Mouse (Mus musculus) ovary, adult 18-20 months (tissue): ENCODE measurements around the gene Angptl6.

Experiments
- DNase-seq: peaks from one replicate; pipeline ENCODE4 v3.0.0; 2022; ENCODE audit warnings: low spot score, mixed read lengths

The Angptl6 gene

GRCm38 (mm10) chr9:20886563-20886962 is 7.0 kb upstream of the Angptl6 start:
- no peak for DNase-seq

- no peak for DNase-seq
Observed at GRCm38 (mm10) chr9:20878710-20879065, 839 bp downstream of the Angptl6 start.

- DNase-seq, result peak; percentile 100
Observed at GRCm38 (mm10) chr9:20878041-20878709, 1.4 kb downstream of the Angptl6 start.

GRCm38 (mm10) chr9:20877118-20878040 is 2.1 kb downstream of the Angptl6 start:
- no peak for DNase-seq

GRCm38 (mm10) chr9:20876318-20877117 is 3.0 kb downstream of the Angptl6 start:
- DNase-seq, result no peak

GRCm38 (mm10) chr9:20875021-20875790 is 4.3 kb downstream of the Angptl6 start:
- DNase-seq, result no peak

GRCm38 (mm10) chr9:20873521-20873920 is 6.0 kb downstream of the Angptl6 start:
- no peak for DNase-seq

GRCm38 (mm10) chr9:20872991-20873390 is 6.5 kb downstream of the Angptl6 start:
- DNase-seq, result no peak

GRCm38 (mm10) chr9:20870211-20871173 is 9.0 kb downstream of the Angptl6 start:
- DNase-seq, result no peak

GRCm38 (mm10) chr9:20869246-20869645 is 10.3 kb downstream of the Angptl6 start:
- no peak for DNase-seq

GRCm38 (mm10) chr9:20868448-20869001 is 11.0 kb downstream of the Angptl6 start, which contains the start of gene A230050P20Rik:
A230050P20Rik (plus strand) TSS chr9:20868642.
- peak; percentile 50 for DNase-seq

- no peak for DNase-seq
Observed at GRCm38 (mm10) chr9:20866879-20867278, 12.6 kb downstream of the Angptl6 start.

- no peak for DNase-seq
Observed at GRCm38 (mm10) chr9:20862225-20862624, 17.3 kb downstream of the Angptl6 start.

- DNase-seq, result no peak
Observed at GRCm38 (mm10) chr9:20861821-20862220, 17.7 kb downstream of the Angptl6 start.

GRCm38 (mm10) chr9:20859926-20860325 is 19.6 kb downstream of the Angptl6 start:
- no peak for DNase-seq

GRCm38 (mm10) chr9:20857131-20857530 is 22.4 kb downstream of the Angptl6 start:
- DNase-seq, result no peak

- no peak for DNase-seq
Observed at GRCm38 (mm10) chr9:20850179-20850578, 29.3 kb downstream of the Angptl6 start.

- DNase-seq, result no peak
Observed at GRCm38 (mm10) chr9:20842670-20843069, 36.9 kb downstream of the Angptl6 start.

- DNase-seq, result no peak
Observed at GRCm38 (mm10) chr9:20842211-20842610, 37.3 kb downstream of the Angptl6 start.

- no peak for DNase-seq
Observed at GRCm38 (mm10) chr9:20838931-20839330, 40.6 kb downstream of the Angptl6 start.
